Mouse (Mus musculus) adrenal gland, postnatal 25 days (tissue): ENCODE data around the gene Mbd3l1. TPM values are rescaled to one million over a fixed set of nuclear protein-coding genes. Genes with fewer than 3 reads are reported as not detected.
A peak's percentile ranks its signal among the peaks of the same experiment; 100 is the strongest.

Experiments used
- DNase-seq: peaks from one replicate; pipeline ENCODE4 v3.0.0; 2021; ENCODE audit warnings: mixed read lengths
- long read RNA-seq: library from polyadenylated mRNA; stranded (forward); transcript quantifications from one replicate; pipeline ENCODE4 v2.0.0, GENCODE M21; 2021
- microRNA-seq, 2 experiments: library from miRNA; unstranded; fragments of <30 nt; microRNA quantifications; one replicate each; pipeline ENCODE4 v1.2.0; 2021
- total RNA-seq: library from RNA; stranded (reverse); gene quantifications from 2 replicates; pipeline ENCODE4 v1.2.3, GENCODE M21; 2021

The Mbd3l1 gene
- not detected in 2 replicates for total RNA-seq
- long read RNA-seq: 0 reads

GRCm38 (mm10) chr9:18478168-18478567, at the start of gene Mbd3l1, which contains the start of gene Zfp558:
Gene Mbd3l1, plus strand, starts transcription at chr9:18478359.
Gene Zfp558, minus strand, starts transcription at chr9:18478268.
- DNase-seq: no peak

DNA sequence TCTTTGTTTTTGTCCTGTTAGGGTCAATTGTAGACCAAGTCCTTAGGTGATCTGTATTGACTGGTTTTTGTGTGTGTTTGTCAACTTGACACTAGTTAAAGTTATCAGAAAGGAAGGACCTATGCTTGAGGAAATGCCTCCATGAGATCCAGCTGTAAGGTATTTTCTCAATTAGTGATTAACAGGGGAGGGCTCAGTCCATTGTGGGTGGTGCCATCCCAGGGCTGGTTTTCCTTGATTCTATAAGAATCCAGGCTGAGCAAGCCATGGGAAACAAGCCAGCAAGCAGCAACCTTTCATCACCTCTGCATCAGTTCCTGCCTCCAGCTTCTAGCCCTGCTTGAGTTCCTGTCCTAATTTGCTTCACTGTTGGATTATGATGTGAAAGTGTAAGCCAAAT, 47.8 kb upstream of the Mbd3l1 start, which contains the start of gene Mbd3l2:
TSS of gene Mbd3l2 (plus strand) at position 301 of the 400 bp plus-strand sequence.
- no peak for DNase-seq

DNA sequence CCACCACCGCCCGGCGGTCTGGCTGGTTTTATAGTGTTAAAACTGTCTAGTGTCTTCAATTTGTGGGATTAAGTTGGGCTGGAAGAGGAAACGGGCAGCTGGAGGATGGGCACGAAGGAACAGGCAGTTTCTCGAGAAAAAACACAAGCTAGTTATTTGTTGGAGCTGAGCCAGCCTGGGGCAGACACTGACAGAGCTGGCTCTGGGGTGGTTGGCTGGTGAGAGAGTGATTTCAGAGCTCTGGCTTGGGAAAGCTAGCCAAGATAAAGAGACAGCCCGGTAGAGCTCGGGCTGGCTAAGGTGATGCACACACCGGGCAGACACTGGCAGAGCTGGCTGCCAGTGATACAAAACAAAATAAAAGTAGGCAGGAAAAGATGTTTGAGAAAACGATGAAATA, 46.5 kb upstream of the Mbd3l1 start:
- DNase-seq: peak; percentile 5

DNA sequence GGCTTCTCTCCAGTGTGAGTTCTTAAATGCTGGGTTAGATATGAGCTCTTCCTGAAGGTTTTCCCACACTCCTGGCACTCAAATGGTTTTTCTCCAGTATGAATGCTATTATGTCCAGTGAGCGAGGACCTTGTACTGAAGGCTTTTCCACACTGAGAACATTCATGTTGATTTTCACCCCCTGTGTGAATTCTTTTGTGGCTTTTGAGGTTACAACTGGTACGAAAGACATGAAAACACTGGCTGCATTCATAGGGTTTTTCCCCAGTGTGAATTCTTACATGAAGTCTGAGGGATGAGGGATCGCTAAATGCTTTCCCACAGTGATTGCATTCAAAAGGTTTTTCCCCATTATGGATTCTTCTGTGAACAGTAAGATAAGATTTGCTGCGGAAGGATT, 21.6 kb upstream of the Mbd3l1 start:
- DNase-seq: no peak

DNA sequence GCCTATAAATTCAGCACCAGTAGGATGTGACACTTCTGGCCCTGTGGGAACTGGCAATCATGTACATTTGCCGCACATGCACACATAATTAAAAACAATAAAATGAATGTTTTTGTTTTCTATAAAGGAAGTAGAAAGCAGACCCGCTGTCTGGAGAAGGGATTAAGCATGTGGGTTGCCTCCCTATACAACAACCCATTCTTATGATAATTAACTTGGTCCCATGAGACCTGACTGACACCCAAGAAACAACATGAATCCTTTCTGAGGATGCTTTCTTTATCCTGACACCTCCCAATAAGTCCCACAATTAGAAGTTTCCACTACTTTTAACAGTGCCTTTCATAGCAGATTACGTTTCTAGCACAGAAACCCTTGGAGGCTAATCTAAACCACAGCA, 10.8 kb upstream of the Mbd3l1 start:
- no peak for DNase-seq

- no peak for DNase-seq
These were observed 10.2 kb upstream of the Mbd3l1 start for GRCm38 (mm10) chr9:18468005-18468404.

- DNase-seq: peak; percentile 71
These were observed 4.6 kb upstream of the Mbd3l1 start for GRCm38 (mm10) chr9:18473324-18474128.

DNA sequence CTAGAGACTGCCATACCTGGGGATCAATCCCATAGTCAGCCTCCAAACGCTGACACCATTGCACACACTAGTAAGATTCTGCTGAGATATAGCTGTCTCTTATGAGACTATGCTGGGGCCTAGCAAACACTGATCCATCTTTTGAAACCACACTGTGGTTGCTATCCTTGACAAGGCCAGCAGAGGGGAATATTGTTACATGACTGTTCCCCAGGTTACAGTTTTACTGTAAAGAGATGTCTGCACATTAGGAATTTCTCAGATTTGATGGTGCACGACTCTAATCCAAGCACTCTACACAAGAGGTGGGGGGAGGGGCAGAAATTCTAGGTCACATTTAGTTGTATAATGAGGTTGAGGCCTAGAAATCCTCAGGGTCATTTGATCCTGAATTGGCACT, 29.9 kb downstream of the Mbd3l1 start:
- DNase-seq: no peak

Small RNA genes lying within 50 kb of the gene (microRNA-seq; reads per million reads assigned to microRNA genes)
- 0 reads per million in 2 experiments for gene Gm22854

Other genes with a start within 250 kb of the Mbd3l1 start
- 77.7 and 90.2 TPM in 2 replicates for gene Chordc1, start 186.2 kb upstream of the Mbd3l1 start, total RNA-seq
- gene Naalad2, start 75.4 kb upstream of the Mbd3l1 start, total RNA-seq: 2.7 and 4.2 TPM in 2 replicates
- gene Ubtfl1, start 73.9 kb upstream of the Mbd3l1 start, total RNA-seq: not detected in 2 replicates
- gene Mbd3l2, start 47.7 kb upstream of the Mbd3l1 start, total RNA-seq: not detected in 2 replicates
- gene Zfp558, start 91 bp upstream of the Mbd3l1 start, total RNA-seq: 2.1 and 2.6 TPM in 2 replicates
- 0.79 and 1.8 TPM in 2 replicates for gene Muc16, start 196.2 kb downstream of the Mbd3l1 start, total RNA-seq